Mouse (Mus musculus) liver, embryonic 14.5 days (tissue): ENCODE results near the gene Sestd1. TPM values are rescaled to one million over a fixed set of nuclear protein-coding genes. Genes with fewer than 3 reads are reported as not detected.

ENCODE experiments used
- ATAC-seq: fragments of 200-750 bp; cut with Nextera tagmentation; 2 replicates; pipeline ENCODE4 v1.8.0; 2017; ENCODE audit warnings: moderate number of reproducible peaks, mild to moderate bottlenecking, moderate library complexity; ENCODE audit not compliant: insufficient read depth
- DNase-seq, 3 experiments: peaks; one replicate each; pipeline ENCODE4 v3.0.0-alpha.2; 2012 to 2013; ENCODE audit warnings: low read depth in 3 of 3, low spot score in 3 of 3
- H3K27ac ChIP-seq: fragments of 300-500 bp; sonication (generic); 2 replicates; pipeline ENCODE4 v1.5.1; 2014; ENCODE audit warnings: moderate library complexity, mild to moderate bottlenecking, control low read depth, inconsistent platforms
- H3K27me3 ChIP-seq: fragments of 300-500 bp; sonication (generic); 2 replicates; pipeline ENCODE4 v1.6.1; 2014; ENCODE audit warnings: mild to moderate bottlenecking, low read length, moderate library complexity; ENCODE audit not compliant: control insufficient read depth, insufficient read depth
- H3K36me3 ChIP-seq: fragments of 300-500 bp; sonication (generic); replicated peaks from 2 replicates; pipeline ENCODE4 v1.6.1; 2014; ENCODE audit warnings: low read depth; ENCODE audit not compliant: control insufficient read depth, insufficient read depth
- H3K4me1 ChIP-seq, 2 experiments: fragments of 200-500 bp in 1 of 2; fragments of 300-500 bp in 1 of 2; sonication (generic) in 1 of 2; replicated peaks; 2 replicates each; pipeline ENCODE4 v1.6.1; 2012 to 2014; ENCODE audit warnings: antibody characterized with exemption in 1 of 2, inconsistent platforms in 1 of 2, low read length in 1 of 2; ENCODE audit not compliant: control insufficient read depth in 2 of 2, insufficient read depth in 2 of 2
- H3K4me2 ChIP-seq: fragments of 300-500 bp; sonication (generic); 2 replicates; pipeline ENCODE4 v1.6.1; 2014; ENCODE audit warnings: low read depth, mild to moderate bottlenecking, control low read depth, moderate library complexity
- H3K4me3 ChIP-seq, 2 experiments: fragments of 200-500 bp in 1 of 2; fragments of 300-500 bp in 1 of 2; sonication (generic) in 1 of 2; 2 replicates each; pipeline ENCODE4 v1.5.1; 2012 to 2014; ENCODE audit warnings: low read depth in 2 of 2, low read length in 2 of 2, mild to moderate bottlenecking in 2 of 2, control low read depth in 1 of 2, inconsistent platforms in 1 of 2, moderate library complexity in 1 of 2; ENCODE audit not compliant: insufficient read depth in 1 of 2
- H3K9ac ChIP-seq: fragments of 300-500 bp; sonication (generic); replicated peaks from 2 replicates; pipeline ENCODE4 v1.6.1; 2014; ENCODE audit warnings: mild to moderate bottlenecking, control low read depth, moderate library complexity
- H3K9me3 ChIP-seq: fragments of 300-500 bp; sonication (generic); 2 replicates; pipeline ENCODE4 v1.6.1; 2016; ENCODE audit warnings: low read length, mixed read lengths; ENCODE audit not compliant: control insufficient read depth
- CTCF ChIP-seq: IDR thresholded peaks from 2 replicates; pipeline ENCODE4 v1.5.1; 2016; ENCODE audit warnings: antibody characterized with exemption, low read depth, control low read depth
- EP300 ChIP-seq: IDR thresholded peaks from 2 replicates; pipeline ENCODE4 v1.6.1; 2016; ENCODE audit warnings: antibody characterized with exemption, low read depth
- WGBS: fragments of 180-500 bp; shearing (Covaris S2); extraction: QIAGEN DNeasy Blood & Tissue Kit; methylation state at CpG from one replicate; pipeline ENCODE4 v1.1.7; 2014; ENCODE audit not compliant: insufficient replicate concordance; 5-methylcytosine and 5-hydroxymethylcytosine counted together
- polyA plus RNA-seq, 2 experiments: library from polyadenylated mRNA; depleted of rRNA in 1 of 2; stranded (reverse) in 1 of 2; unstranded in 1 of 2; fragments of >200 nt; fragmentation: Nextera tagmentation in 1 of 2; extraction: Ambion mirVana in 1 of 2; gene quantifications; 2 replicates each; pipeline versions ENCODE4 v1.2.1 to v1.2.3; 2012 to 2014

Sestd1 gene
- polyA plus RNA-seq, 2 experiments, result 0.46 to 0.48 TPM

DNA sequence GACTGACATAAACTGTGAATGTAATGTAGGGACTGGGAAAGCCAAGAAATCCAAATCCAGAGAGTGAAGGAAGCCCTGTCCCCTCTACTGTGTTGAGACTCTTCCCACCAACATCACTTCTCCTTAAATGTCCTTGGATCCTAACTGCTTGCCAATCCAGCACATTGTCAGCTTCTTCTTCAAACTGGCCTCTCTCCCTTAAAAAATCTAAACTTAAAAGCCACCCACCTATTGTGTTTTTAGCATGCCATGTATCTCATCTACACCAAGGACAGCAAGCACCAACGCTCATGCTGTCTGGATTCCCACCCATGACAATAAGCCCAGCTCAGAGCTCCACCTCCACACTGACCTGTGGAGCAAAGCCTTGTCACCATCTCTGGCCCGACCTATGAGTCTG is 7.4 kb downstream of the Sestd1 start:
- WGBS, result 46% methylated on average over 2 of the region's 2 CpGs
- no peak for TF ChIP-seq EP300
- no peak for TF ChIP-seq CTCF

DNA sequence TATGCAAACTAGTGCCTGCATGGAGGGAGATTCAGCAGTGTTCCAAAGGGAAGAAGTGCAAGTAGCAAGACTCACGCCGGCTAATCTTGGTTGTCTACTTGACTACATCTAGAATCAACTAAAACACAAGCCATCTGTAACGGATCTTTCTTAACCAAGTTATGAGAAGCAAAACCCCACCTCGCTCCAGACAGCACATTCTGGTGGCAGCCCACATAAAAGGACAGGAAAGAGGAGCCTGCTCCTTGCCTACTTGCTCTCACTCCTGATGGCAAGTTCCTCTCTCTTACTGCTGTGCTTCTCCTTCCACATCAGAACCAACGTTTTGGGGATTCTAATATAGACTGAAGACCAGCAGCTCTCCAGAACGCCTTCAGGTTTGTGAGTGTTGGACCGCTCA is 9.6 kb downstream of the Sestd1 start:
- DNase-seq, result no peak
- no peak overlapping the region for H3K9ac ChIP-seq
- H3K36me3 ChIP-seq, result no peaks in the 10 kb centered on the region
- H3K4me2 ChIP-seq, result no peak overlapping the region
- no peak for ATAC-seq
- H3K9me3 ChIP-seq, result no peaks in the 10 kb centered on the region
- H3K4me1 ChIP-seq, result no peaks in the 10 kb centered on the region
- TF ChIP-seq CTCF, result no peak
- TF ChIP-seq EP300, result no peak
- WGBS, result 41% methylated on average over 7 of the region's 7 CpGs
- H3K4me3 ChIP-seq, result no peak overlapping the region
- no peaks in the 10 kb centered on the region for H3K27me3 ChIP-seq
- H3K27ac ChIP-seq, result no peak overlapping the region

More for the DNA sequence above, 7.4 kb downstream of the Sestd1 start:
- ATAC-seq (no peak), DNase-seq (no peak)
- peaks cover 0 to 4% of the 10 kb centered on the region in 2 experiments; a peak in 1 of 4 replicates for H3K4me1 ChIP-seq
- H3K4me3 ChIP-seq, result no peak overlapping the region
- H3K9ac ChIP-seq, result no peak overlapping the region
- H3K4me2 ChIP-seq, result no peak overlapping the region
- H3K36me3 ChIP-seq, result no peaks in the 10 kb centered on the region
- H3K27ac ChIP-seq, result no peak overlapping the region
- H3K9me3 ChIP-seq, result no peaks in the 10 kb centered on the region
- no peaks in the 10 kb centered on the region for H3K27me3 ChIP-seq

DNA sequence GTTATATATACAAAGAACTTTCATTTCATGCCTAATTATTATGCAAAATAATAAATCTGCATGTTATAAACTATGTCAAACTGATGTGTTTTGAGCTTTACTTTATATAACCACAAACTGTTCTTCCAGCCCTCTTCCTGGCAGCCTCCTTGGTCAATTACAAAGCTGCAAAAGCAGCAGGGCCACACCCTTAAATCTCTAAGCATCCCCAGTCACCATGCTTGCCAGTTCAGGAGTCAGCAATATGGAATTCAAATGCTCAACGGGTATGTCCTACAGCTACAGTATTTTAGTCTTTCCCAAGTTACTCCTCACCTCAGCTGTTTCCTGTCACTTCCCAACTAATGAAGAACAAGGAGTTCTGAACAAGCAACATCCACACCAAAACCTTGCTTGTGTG is 10.3 kb downstream of the Sestd1 start:
- Histone ChIP-seq H3K9ac (no peak overlapping the region), H3K4me2 (no peak overlapping the region), H3K4me3 (no peak overlapping the region), H3K36me3 (no peaks in the 10 kb centered on the region), H3K9me3 (no peaks in the 10 kb centered on the region), H3K27me3 (no peaks in the 10 kb centered on the region), H3K4me1 (no peaks in the 10 kb centered on the region), H3K27ac (no peak overlapping the region)
- ATAC-seq (no peak), DNase-seq (no peak)
- no peak for TF ChIP-seq EP300
- no peak for TF ChIP-seq CTCF
- WGBS, result 45% methylated on average over 1 of the region's 1 CpGs

DNA sequence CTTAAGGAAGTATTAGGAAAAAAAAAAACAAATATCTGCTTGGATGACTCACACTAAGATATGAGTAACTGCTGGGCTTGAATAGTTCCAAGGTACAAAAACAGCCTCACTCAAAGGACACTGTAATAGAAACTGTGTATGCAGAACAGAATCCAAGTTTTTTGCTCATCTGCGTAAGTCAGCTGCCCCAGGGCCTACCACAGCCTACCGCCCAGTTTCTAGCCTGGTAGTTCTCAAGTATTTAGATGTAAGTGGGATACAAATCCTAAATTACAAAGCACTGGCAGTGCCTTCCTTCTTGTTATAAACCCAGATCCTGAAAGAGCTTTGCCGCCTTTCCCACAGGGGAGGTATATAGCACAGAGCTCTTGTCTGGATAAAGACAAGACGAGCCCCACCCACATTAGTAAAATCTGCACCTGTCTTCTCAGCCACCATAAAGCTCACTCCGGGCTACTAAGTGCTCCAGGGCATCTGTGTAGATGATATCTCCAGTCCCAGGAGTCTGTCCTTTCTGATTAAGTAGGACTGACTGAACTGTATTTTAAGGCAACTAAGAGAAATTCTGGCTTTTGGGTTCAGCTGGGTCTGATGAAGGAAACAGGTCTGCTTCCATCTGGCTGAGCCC is 11.7 kb downstream of the Sestd1 start:
- H3K9ac ChIP-seq, result no peak overlapping the region
- TF ChIP-seq EP300 (no peak), CTCF (no peak)
- H3K36me3 ChIP-seq, result no peaks in the 10 kb centered on the region
- H3K27ac ChIP-seq, result no peak overlapping the region
- ATAC-seq (no peak), DNase-seq (no peak)
- no peaks in the 10 kb centered on the region for H3K27me3 ChIP-seq
- H3K4me1 ChIP-seq, result no peaks in the 10 kb centered on the region
- no peaks in the 10 kb centered on the region for H3K9me3 ChIP-seq
- WGBS, result 61% methylated on average over 5 of the region's 5 CpGs
- H3K4me2 ChIP-seq, result no peak overlapping the region
- H3K4me3 ChIP-seq, result no peak overlapping the region

DNA sequence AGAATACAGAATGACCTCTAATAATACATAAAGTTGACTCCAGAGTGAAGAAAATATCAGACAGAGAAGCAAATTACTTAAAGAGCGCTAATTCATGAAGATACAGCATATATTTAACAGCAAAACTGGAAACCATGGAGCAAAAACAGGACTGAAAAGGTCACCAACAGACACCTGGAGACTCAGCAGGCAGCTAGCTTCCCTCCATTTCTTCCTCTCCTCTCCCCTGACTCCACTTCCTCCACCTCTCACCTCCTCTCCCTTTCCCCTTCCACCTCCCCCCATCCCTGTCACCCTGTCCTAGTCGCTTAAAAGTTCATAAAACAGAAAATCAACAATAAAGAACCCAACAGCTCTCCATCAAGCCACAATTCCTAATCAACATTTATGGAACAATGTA is 13.5 kb downstream of the Sestd1 start:
- no peak overlapping the region for H3K9ac ChIP-seq
- H3K36me3 ChIP-seq, result no peaks in the 10 kb centered on the region
- no peak overlapping the region for H3K27ac ChIP-seq
- DNase-seq, result no peak
- H3K4me1 ChIP-seq, result no peaks in the 10 kb centered on the region
- no peaks in the 10 kb centered on the region for H3K27me3 ChIP-seq
- H3K4me2 ChIP-seq, result no peak overlapping the region
- TF ChIP-seq CTCF (no peak), EP300 (no peak)
- no peak for ATAC-seq
- no peaks in the 10 kb centered on the region for H3K9me3 ChIP-seq
- H3K4me3 ChIP-seq, result no peak overlapping the region
- 68% methylated on average over 2 of the region's 2 CpGs for WGBS
